Mouse (Mus musculus) liver, postnatal 0 days (tissue): ENCODE data around the gene Lsg1. TPM values are rescaled to one million over a fixed set of nuclear protein-coding genes. Genes with fewer than 3 reads are reported as not detected.
A peak's percentile ranks its signal among the peaks of the same experiment; 100 is the strongest.

Experiments
- ATAC-seq: fragments of 200-750 bp; cut with Nextera tagmentation; 2 replicates; pipeline ENCODE4 v1.8.0; 2017; ENCODE audit warnings: mild to moderate bottlenecking, moderate library complexity
- DNase-seq: peaks from one replicate; pipeline ENCODE4 v3.0.0-alpha.2; 2016
- H3K27ac ChIP-seq: fragments of 300-500 bp; sonication (generic); 2 replicates; pipeline ENCODE4 v1.5.1; 2014; ENCODE audit warnings: antibody characterized with exemption, moderate library complexity, mild to moderate bottlenecking, low read depth
- H3K27me3 ChIP-seq: fragments of 300-500 bp; sonication (generic); 2 replicates; pipeline ENCODE4 v1.6.1; 2014; ENCODE audit warnings: low read length, control low read depth, mixed read lengths; ENCODE audit not compliant: insufficient read depth
- H3K36me3 ChIP-seq: fragments of 300-500 bp; sonication (generic); replicated peaks from 2 replicates; pipeline ENCODE4 v1.6.1; 2014; ENCODE audit warnings: mild to moderate bottlenecking, control low read depth, low read length, moderate library complexity, mixed read lengths; ENCODE audit not compliant: insufficient read depth
- H3K4me1 ChIP-seq: fragments of 300-500 bp; sonication (generic); 2 replicates; pipeline ENCODE4 v1.6.1; 2014; ENCODE audit warnings: antibody characterized with exemption, mild to moderate bottlenecking, control low read depth; ENCODE audit not compliant: insufficient read depth
- H3K4me2 ChIP-seq: fragments of 300-500 bp; sonication (generic); 2 replicates; pipeline ENCODE4 v1.6.1; 2014; ENCODE audit warnings: low read depth, mild to moderate bottlenecking, low read length, moderate library complexity, mixed read lengths
- H3K4me3 ChIP-seq: fragments of 300-500 bp; sonication (generic); 2 replicates; pipeline ENCODE4 v1.5.1; 2014; ENCODE audit warnings: low read depth, low read length
- H3K9ac ChIP-seq: fragments of 300-500 bp; sonication (generic); replicated peaks from 2 replicates; pipeline ENCODE4 v1.6.1; 2014; ENCODE audit warnings: mild to moderate bottlenecking, moderate library complexity
- H3K9me3 ChIP-seq: fragments of 300-500 bp; sonication (generic); 2 replicates; pipeline ENCODE4 v1.6.1; 2016; ENCODE audit warnings: mild to moderate bottlenecking, control low read depth, low read length, mixed read lengths
- CTCF ChIP-seq: sonication (generic); IDR thresholded peaks from 2 replicates; pipeline ENCODE4 v1.5.1; 2016; ENCODE audit warnings: antibody characterized with exemption, low read depth
- EP300 ChIP-seq: IDR thresholded peaks from 2 replicates; pipeline ENCODE4 v1.6.1; 2016; ENCODE audit warnings: antibody characterized with exemption, low read depth, mild to moderate bottlenecking
- WGBS: fragments of 180-500 bp; shearing (Covaris S2); extraction: QIAGEN DNeasy Blood & Tissue Kit; methylation state at CpG from one replicate; pipeline ENCODE4 v1.1.7; 2014; ENCODE audit not compliant: insufficient replicate concordance; 5-methylcytosine and 5-hydroxymethylcytosine counted together
- polyA plus RNA-seq: library from polyadenylated mRNA; unstranded; fragments of >200 nt; fragmentation: Nextera tagmentation; extraction: Ambion mirVana; gene quantifications from 2 replicates; pipeline ENCODE4 v1.2.1, GENCODE M21; 2015

Gene Lsg1
- polyA plus RNA-seq, 1 experiment from 2014 or later: 25.4 TPM

DNA sequence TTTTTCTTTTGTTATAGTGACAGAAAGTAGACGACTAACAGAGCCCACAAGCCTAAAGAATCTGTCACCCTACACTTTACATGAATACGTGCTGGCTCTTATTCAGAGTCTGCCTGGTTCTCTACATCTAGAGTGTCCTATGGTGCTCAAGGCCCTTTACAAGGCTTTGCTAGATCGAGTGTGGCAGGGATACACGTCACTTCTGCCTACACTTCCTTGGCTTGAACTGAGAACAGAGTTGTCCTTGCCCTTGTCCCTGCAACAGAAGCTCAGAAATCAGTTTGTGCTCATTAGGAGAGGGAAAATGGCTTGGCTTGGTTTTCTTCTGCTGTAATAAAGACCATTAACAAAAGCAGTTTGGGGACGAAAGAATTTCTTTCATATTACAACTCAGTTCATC, 23.9 kb upstream of the Lsg1 start:
- no peak for ATAC-seq
- no peak for DNase-seq
- Histone ChIP-seq H3K27me3 (no peaks in the 10 kb centered on the region), H3K27ac (no peak overlapping the region), H3K9ac (no peak overlapping the region), H3K36me3 (no peaks in the 10 kb centered on the region), H3K4me1 (0 out of 2 replicates have a peak, but pooled peaks cover 4% of the 10 kb centered on the region), H3K4me2 (no peak overlapping the region), H3K4me3 (no peak overlapping the region), H3K9me3 (no peaks in the 10 kb centered on the region)
- TF ChIP-seq EP300: no peak
- TF ChIP-seq CTCF: no peak
- WGBS: 69% methylated on average over 5 of the region's 5 CpGs

DNA sequence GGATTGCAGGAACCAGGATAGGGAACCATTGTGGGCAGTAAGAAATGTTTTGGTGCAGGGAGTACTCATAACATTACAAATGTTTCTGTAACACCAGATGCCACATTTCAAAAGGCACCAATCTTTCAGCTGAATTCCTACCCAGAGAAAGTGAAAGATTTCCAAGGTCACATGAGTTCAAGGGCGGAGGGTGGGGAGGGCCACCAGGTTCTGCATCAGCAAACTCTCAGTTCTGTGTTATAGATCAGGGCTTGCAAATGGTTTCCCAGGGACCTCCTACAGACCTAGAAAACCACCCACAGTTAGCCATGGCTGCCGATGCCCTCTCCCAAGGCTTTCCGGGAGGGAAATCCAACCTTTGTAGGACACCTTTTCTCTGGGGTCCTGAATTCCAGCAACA, 20.5 kb upstream of the Lsg1 start:
- ATAC-seq (no peak), DNase-seq (no peak)
- peaks cover 19% of the 10 kb centered on the region; the same call in 1 of the 2 replicates for H3K4me1 ChIP-seq
- TF ChIP-seq CTCF (no peak), EP300 (no peak)
- no peaks in the 10 kb centered on the region for H3K36me3 ChIP-seq
- H3K4me3 ChIP-seq: no peak overlapping the region
- 70% methylated on average over 3 of the region's 3 CpGs for WGBS
- no peaks in the 10 kb centered on the region for H3K27me3 ChIP-seq
- H3K9me3 ChIP-seq: no peaks in the 10 kb centered on the region
- no peak overlapping the region for H3K9ac ChIP-seq
- H3K4me2 ChIP-seq: no peak overlapping the region
- H3K27ac ChIP-seq: peak overlapping the region; percentile 44; the same call in 1 of the 2 replicates

DNA sequence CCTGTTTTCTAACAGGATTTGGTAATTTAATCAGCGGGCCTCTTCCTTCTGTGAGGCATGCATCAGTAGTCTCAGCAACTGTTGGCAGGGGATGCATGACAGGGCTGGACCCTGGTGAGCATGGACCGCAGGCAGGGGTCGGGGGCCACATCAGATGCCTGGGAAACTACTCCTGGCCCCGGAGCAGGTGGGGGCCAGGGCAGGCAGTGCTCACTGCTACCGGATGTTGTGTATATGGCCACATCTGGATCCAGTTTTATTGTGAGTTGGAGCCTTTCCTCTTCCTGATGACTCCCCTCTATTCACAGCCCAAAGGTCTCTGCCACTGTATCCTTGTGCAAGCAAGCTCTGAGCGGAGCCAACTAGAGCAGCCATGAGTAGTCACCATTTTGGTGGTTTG, 18.1 kb upstream of the Lsg1 start:
- H3K36me3 ChIP-seq: no peaks in the 10 kb centered on the region
- H3K27me3 ChIP-seq: peaks cover 9% of the 10 kb centered on the region; the same call in 1 of the 2 replicates
- H3K4me3 ChIP-seq: no peak overlapping the region
- H3K4me2 ChIP-seq: no peak overlapping the region
- DNase-seq (peak; percentile 21), ATAC-seq (no peak)
- 0 out of 2 replicates have a peak overlapping the region, but pooled peaks have one; percentile 12 for H3K27ac ChIP-seq
- TF ChIP-seq CTCF: no peak
- TF ChIP-seq EP300: no peak
- H3K4me1 ChIP-seq: peaks cover 37% of the 10 kb centered on the region
- no peaks in the 10 kb centered on the region for H3K9me3 ChIP-seq
- WGBS: 60% methylated on average over 6 of the region's 6 CpGs
- no peak overlapping the region for H3K9ac ChIP-seq

DNA sequence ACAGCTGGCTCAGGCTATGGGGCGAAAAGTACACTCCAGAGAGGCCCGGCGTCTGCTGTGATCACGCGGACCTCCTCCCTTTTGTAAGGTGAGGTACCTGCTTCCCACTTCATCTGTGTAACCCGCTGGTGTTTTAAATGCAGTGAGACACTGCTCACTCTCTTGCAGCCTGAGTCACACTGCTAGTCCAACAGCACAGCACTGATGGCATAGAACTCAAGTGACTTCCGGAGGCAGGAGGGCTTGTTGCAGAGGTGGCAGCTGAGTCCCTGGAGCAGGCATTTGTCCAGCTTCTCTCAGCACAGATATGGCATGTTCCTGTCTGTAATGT, 17.4 kb upstream of the Lsg1 start:
- 76% methylated on average over 7 of the region's 7 CpGs for WGBS
- H3K27ac ChIP-seq: no peak overlapping the region
- H3K4me1 ChIP-seq: peaks cover 40% of the 10 kb centered on the region
- no peak overlapping the region for H3K9ac ChIP-seq
- DNase-seq (no peak), ATAC-seq (no peak)
- H3K27me3 ChIP-seq: peaks cover 11% of the 10 kb centered on the region; the same call in 1 of the 2 replicates
- no peak overlapping the region for H3K4me2 ChIP-seq
- H3K4me3 ChIP-seq: no peak overlapping the region
- no peaks in the 10 kb centered on the region for H3K36me3 ChIP-seq
- TF ChIP-seq CTCF (no peak), EP300 (no peak)
- no peaks in the 10 kb centered on the region for H3K9me3 ChIP-seq

DNA sequence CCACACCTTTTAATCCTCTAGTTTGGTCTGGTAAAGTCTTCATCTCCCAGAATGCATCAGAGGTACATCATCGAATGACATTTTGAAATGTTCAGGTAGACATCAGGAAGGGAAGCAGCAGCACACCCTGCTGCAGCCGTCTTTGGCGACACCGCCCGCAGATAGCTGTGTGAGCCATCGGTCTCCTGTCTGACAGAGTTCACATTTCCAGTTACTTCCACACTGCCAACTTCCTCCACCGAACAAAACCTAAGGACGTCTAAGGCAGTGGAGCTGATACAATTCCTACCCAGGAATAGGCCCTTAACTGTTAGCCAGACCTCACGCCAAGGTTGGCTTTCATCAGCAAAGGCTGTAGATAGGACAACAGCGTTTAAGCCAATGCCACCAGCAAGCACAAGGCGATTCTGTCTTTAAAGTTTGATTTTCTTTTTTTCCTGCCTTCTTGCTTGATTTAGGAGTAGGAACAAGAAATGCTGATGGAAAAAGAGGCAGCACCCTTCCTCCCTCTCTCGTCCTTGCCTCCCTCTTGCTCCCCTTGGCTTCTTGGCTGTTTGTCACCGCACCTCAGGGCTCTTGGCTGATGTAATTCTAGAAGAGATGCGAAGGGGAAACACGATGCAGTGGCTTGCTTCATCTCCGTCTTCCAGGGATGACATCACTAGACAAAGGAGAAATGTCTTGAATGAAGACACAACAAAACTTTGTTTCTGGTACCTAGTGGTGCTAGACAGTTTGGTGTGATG, 16.8 kb upstream of the Lsg1 start:
- Histone ChIP-seq H3K9me3 (no peaks in the 10 kb centered on the region), H3K27ac (no peak overlapping the region; the same call in 1 of the 2 replicates), H3K9ac (no peak overlapping the region), H3K36me3 (no peaks in the 10 kb centered on the region), H3K4me3 (no peak overlapping the region), H3K27me3 (peaks cover 11% of the 10 kb centered on the region; the same call in 1 of the 2 replicates), H3K4me1 (peaks cover 40% of the 10 kb centered on the region), H3K4me2 (no peak overlapping the region)
- no peak for TF ChIP-seq EP300
- TF ChIP-seq CTCF: no peak
- ATAC-seq (no peak), DNase-seq (no peak)
- WGBS: 65% methylated on average over 16 of the region's 16 CpGs

DNA sequence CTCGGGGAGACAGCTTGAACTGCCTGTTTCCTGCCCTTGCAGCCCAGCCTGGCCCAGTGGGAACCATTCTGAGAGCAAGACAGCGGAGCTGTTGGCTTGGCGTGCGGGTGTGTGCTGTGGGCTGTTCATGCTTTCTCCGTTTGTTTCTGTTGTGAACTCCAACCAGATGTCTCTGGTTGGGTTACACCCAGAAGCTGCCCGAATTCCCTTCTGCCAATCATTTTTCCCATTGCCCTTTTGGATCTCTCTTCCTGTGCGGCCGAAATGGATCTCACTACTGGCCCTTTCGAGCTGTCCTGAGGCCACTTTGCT, 16.1 kb upstream of the Lsg1 start:
- DNase-seq: peak; percentile 47
- WGBS: 48% methylated on average over 9 of the region's 9 CpGs
- H3K9ac ChIP-seq: peak overlapping the region; percentile 38
- peaks cover 11% of the 10 kb centered on the region; the same call in 1 of the 2 replicates for H3K27me3 ChIP-seq
- H3K4me1 ChIP-seq: peaks cover 37% of the 10 kb centered on the region
- no peak for TF ChIP-seq CTCF
- TF ChIP-seq EP300: no peak
- H3K36me3 ChIP-seq: no peaks in the 10 kb centered on the region
- ATAC-seq: 0 out of 2 replicates have a peak, but pooled peaks have one; percentile 3
- H3K27ac ChIP-seq: peak overlapping the region; percentile 77
- H3K4me2 ChIP-seq: peak overlapping the region; percentile 86
- no peak overlapping the region for H3K4me3 ChIP-seq
- no peaks in the 10 kb centered on the region for H3K9me3 ChIP-seq
